Mouse (Mus musculus): ENCODE data around the gene Bivm. TPM values are rescaled to one million over a fixed set of nuclear protein-coding genes. Genes with fewer than 3 reads are reported as not detected.

Bivm gene
- polyA plus RNA-seq, 3 experiments from 2014 or later, result 13.8 to 18.3 (median 18.1) TPM

- no peak for ATAC-seq
Measured at GRCm38 (mm10) chr1:44178086-44178485, 59.3 kb downstream of the Bivm start.

- ATAC-seq, result no peak
Measured at GRCm38 (mm10) chr1:44186396-44186795, 67.6 kb downstream of the Bivm start.

Other genes starting within 250 kb of the Bivm start
- gene Tpp2, start 185.3 kb upstream of the Bivm start, polyA plus RNA-seq (2017; shearing (Covaris generic)), result 100 to 1,000 TPM; 116 to 130 (median 128) TPM
- gene Mettl21c, start 98.9 kb upstream of the Bivm start, polyA plus RNA-seq (2017; shearing (Covaris generic)), result 1 to 10 TPM; 2.0 to 2.4 (median 2.1) TPM
- gene Gm8251, start 57.0 kb upstream of the Bivm start, polyA plus RNA-seq (2017; shearing (Covaris generic)), result under 1 TPM in 2 of 3 experiments, not detected in 1; 0.12 to 0.16 TPM
- 10 to 100 TPM; 36.4 to 83.3 (median 44.5) TPM for gene Tex30, start 16.5 kb upstream of the Bivm start, polyA plus RNA-seq (2017; shearing (Covaris generic))
- gene Kdelc1, start 149 bp upstream of the Bivm start, polyA plus RNA-seq (2017; shearing (Covaris generic)), result 10 to 100 TPM; 15.7 to 22.5 (median 16.8) TPM
- 10 to 100 TPM; 14.8 to 17.8 (median 17.7) TPM for gene Ercc5, start 28.8 kb downstream of the Bivm start, polyA plus RNA-seq (2017; shearing (Covaris generic))
- not detected for gene Mettl21e, start 100.0 kb downstream of the Bivm start, polyA plus RNA-seq (2017; shearing (Covaris generic))

All from inflammation-experienced regulatory T-cells, adult 6 months (primary cell).